Mouse (Mus musculus): Measurements from ENCODE around the gene Gm5678.
"Not testable (repeated sequence)": the region's sequence is repeated elsewhere in the genome, so short reads cannot be mapped to it uniquely, and the experiment has no call there.

- TF ChIP-seq POLR2A (IDR thresholded peaks at IDR 0.05; ENCODE audit: borderline replicate concordance, extremely low read depth, low read depth, low read length); CTCF (IDR thresholded peaks at IDR 0.05; ENCODE audit: insufficient read depth, low read length): not testable (repeated sequence)
Measured at GRCm38 (mm10) chr16:93670466-93670865, 42.6 kb downstream of the Gm5678 start.

All from lung, adult 2 months (tissue).